Mouse (Mus musculus) C3H10T1/2 (cell line): ENCODE data around the gene Bbs9. TPM values are rescaled to one million over a fixed set of nuclear protein-coding genes. Genes with fewer than 3 reads are reported as not detected.

ENCODE experiments used
- polyA plus RNA-seq, 2 experiments: library from polyadenylated mRNA; unstranded; fragments of >200 nt; fragmentation: generic; extraction: Trizol; gene quantifications; one replicate each; pipeline ENCODE4 v1.2.1; 2012; ENCODE audit warnings: missing spikeins in 2 of 2

The Bbs9 gene
- polyA plus RNA-seq = 10 to 100 TPM in 1 of 2 experiments, 1 to 10 TPM in 1; 1.1 to 11.8 TPM

DNA sequence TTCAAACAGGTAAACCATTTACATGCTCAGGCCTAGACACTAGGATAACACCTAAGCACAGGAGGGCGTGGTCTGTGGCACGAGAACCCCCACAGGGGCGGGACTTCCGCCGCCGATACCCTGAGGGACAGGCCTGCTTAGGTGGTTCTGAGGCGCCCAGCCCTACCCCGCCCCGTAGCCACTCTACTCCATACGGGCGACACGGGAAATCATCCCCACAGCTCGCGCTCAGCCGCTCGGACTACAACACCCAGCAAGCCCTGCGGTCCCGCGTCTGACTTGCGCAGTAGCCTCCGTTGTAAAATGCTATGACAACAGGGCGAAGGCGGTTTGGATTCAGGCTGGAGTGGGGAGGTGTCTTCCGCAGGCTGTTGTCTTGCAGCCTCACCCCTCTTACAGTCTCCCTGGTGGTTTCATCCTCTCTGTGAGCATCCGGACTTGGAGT, at the start of gene Bbs9:
Gene Bbs9 (plus strand): TSS at position 292 of the 445 bp plus-strand sequence.

DNA sequence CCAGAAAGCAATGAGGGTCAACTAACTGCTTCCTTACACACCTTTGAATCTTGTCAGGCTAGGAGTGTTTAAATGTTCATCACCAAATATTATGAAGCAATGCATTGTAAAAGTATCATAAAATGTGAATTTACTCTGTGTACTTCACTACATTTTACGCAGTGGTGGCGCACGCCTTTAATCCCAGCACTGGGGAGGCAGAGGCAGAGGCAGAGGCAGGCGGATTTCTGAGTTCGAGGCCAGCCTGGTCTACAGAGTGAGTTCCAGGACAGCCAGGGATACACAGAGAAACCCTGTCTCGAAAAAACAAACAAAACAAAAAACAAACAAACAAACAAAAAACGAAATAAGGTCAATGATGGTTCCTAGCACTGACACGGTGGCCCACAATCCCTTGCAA, 21.5 kb upstream of the Bbs9 start, which contains the start of gene Gm17545:
Gene Gm17545 (plus strand): TSS at position 301 of the 400 bp plus-strand sequence.

GRCm38 (mm10) chr9:22469643-22470042, 5.9 kb upstream of the Bbs9 start, which contains the start of gene Rp9:
Gene Rp9 (minus strand): TSS chr9:22469743.

Other genes with a start within 250 kb of the Bbs9 start
- gene Zfp599, start 215.8 kb upstream of the Bbs9 start, polyA plus RNA-seq = under 1 TPM; 0.06 to 0.71 TPM
- under 1 TPM in 1 of 2 experiments, not detected in 1; 0.04 TPM for gene Zfp810, start 168.1 kb upstream of the Bbs9 start, polyA plus RNA-seq
- gene Anln, start 86.5 kb upstream of the Bbs9 start, polyA plus RNA-seq = 10 to 100 TPM in 1 of 2 experiments, 1 to 10 TPM in 1; 3.8 to 31.3 TPM
- 1 to 10 TPM; 1.4 to 3.0 TPM for gene 9530077C05Rik, start 64.2 kb upstream of the Bbs9 start, polyA plus RNA-seq
- not detected for gene Gm17545, start 21.4 kb upstream of the Bbs9 start, polyA plus RNA-seq
- gene Rp9, start 6.0 kb upstream of the Bbs9 start, polyA plus RNA-seq = 100 to 1,000 TPM; 119 to 128 TPM